In the genomic region with DNA sequence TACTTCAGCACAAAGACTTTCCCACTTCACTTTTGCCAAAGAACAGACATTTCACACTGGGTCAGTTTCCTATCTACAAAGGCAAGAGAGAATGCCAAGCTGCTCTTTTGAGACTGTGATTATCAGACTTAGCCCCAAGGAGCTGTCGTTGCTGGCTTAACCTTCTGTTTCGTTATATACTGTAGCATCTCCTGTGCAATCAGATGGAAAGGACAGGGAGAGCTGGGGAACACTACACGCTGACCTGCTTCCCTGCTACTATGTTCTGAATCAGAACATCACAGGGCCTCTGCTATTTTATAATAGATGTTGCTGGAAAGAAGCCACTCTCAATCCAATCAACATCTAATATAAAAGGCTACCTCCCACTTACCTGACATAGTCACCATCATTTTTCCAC, we compare ENCODE assay signal across 21 mouse cellular contexts. TPM values are rescaled to one million over a fixed set of nuclear protein-coding genes. Genes with fewer than 3 reads are reported as not detected.
DNase-seq lines count a peak whose midpoint lies in the region; ATAC-seq and TF ChIP-seq lines count a peak whose summit lies in the region.
"Had no signal": no experiment of that assay in that cellular context is flagged by ENCODE, and none has a peak within 500 bp of the region (broad histone marks: within the 10 kb centered on the region; RNA-seq: fewer than 3 reads in every experiment).

No protein-coding gene starts in this region.

- no peaks in the 10 kb centered on the region for H3K4me1 ChIP-seq in midbrain, embryonic 11.5 days (ENCODE audit: control insufficient read depth, insufficient read depth, low read length)
- no peaks in the 10 kb centered on the region for H3K4me1 ChIP-seq in midbrain, embryonic 14.5 days (ENCODE audit: control insufficient read depth, insufficient read depth, low read length)
- no peaks in the 10 kb centered on the region for H3K4me1 ChIP-seq in kidney, embryonic 16.5 days (ENCODE audit: insufficient read depth, low read length)
- H3K4me1 ChIP-seq: embryonic facial prominence, embryonic 10.5 days; embryonic facial prominence, embryonic 12.5 days; forebrain, embryonic 13.5 days; forebrain, embryonic 15.5 days had no signal

- peak overlapping the region; percentile 39; the same call in 1 of the 2 replicates for H3K27ac ChIP-seq in gastrocnemius, adult 2 months
- no peak overlapping the region for H3K27ac ChIP-seq in midbrain, embryonic 11.5 days (ENCODE audit: low read depth, low read length)
- no peak overlapping the region for H3K27ac ChIP-seq in midbrain, embryonic 14.5 days (replicated peaks; ENCODE audit: low read depth, low read length)
- no peak overlapping the region for H3K27ac ChIP-seq in kidney, embryonic 16.5 days (ENCODE audit: low read length)
- H3K27ac ChIP-seq: embryonic facial prominence, embryonic 10.5 days; embryonic facial prominence, embryonic 12.5 days; forebrain, embryonic 13.5 days; forebrain, embryonic 15.5 days had no signal

- intact Hi-C loops in gastrocnemius, adult 2 months (cut with DNase I), result no loop called here
- intact Hi-C loops in gastrocnemius, postnatal 14 days (cut with DNase I; ENCODE audit: low total_unique reads), result no loop called here

- H3K9ac ChIP-seq in midbrain, embryonic 11.5 days (ENCODE audit: low read length), result no peak overlapping the region
- no peak overlapping the region for H3K9ac ChIP-seq in midbrain, embryonic 14.5 days (replicated peaks; ENCODE audit: low read length)
- H3K9ac ChIP-seq in kidney, embryonic 16.5 days (replicated peaks; ENCODE audit: low read length), result no peak overlapping the region
- H3K9ac ChIP-seq: embryonic facial prominence, embryonic 12.5 days; forebrain, embryonic 13.5 days; forebrain, embryonic 15.5 days; forebrain, postnatal 0 days had no signal

- peaks cover 30% of the 10 kb centered on the region for H3K36me3 ChIP-seq in midbrain, embryonic 11.5 days (ENCODE audit: control insufficient read depth, insufficient read depth, low read length)
- H3K36me3 ChIP-seq in midbrain, embryonic 14.5 days (ENCODE audit: control insufficient read depth, insufficient read depth, low read length), result peaks cover 72% of the 10 kb centered on the region
- H3K36me3 ChIP-seq in kidney, embryonic 16.5 days (ENCODE audit: insufficient read depth, low read length), result peaks cover 69% of the 10 kb centered on the region

- no peak for TF ChIP-seq CTCF in gastrocnemius, adult 2 months (IDR thresholded peaks at IDR 0.05)

- H3K9me3 ChIP-seq in midbrain, embryonic 11.5 days (ENCODE audit: control insufficient read depth, low read length), result no peaks in the 10 kb centered on the region
- H3K9me3 ChIP-seq in midbrain, embryonic 14.5 days (ENCODE audit: control insufficient read depth, low read length), result no peaks in the 10 kb centered on the region
- H3K9me3 ChIP-seq in kidney, embryonic 16.5 days (ENCODE audit: low read length), result no peaks in the 10 kb centered on the region; the same call in 1 of the 2 replicates
- H3K9me3 ChIP-seq: embryonic facial prominence, embryonic 10.5 days; embryonic facial prominence, embryonic 12.5 days; forebrain, embryonic 13.5 days; forebrain, embryonic 15.5 days had no signal

- no peak overlapping the region for H3K4me2 ChIP-seq in midbrain, embryonic 11.5 days
- H3K4me2 ChIP-seq in midbrain, embryonic 14.5 days (ENCODE audit: low read length), result no peak overlapping the region
- no peak overlapping the region for H3K4me2 ChIP-seq in kidney, embryonic 16.5 days (replicated peaks; ENCODE audit: low read depth, low read length)
- H3K4me2 ChIP-seq: embryonic facial prominence, embryonic 12.5 days; forebrain, embryonic 13.5 days; forebrain, embryonic 15.5 days had no signal

- no peak overlapping the region for H3K4me3 ChIP-seq in gastrocnemius, adult 2 months
- no peak overlapping the region for H3K4me3 ChIP-seq in midbrain, embryonic 11.5 days (ENCODE audit: low read depth, low read length)
- H3K4me3 ChIP-seq in midbrain, embryonic 14.5 days (replicated peaks; ENCODE audit: low read depth, low read length), result no peak overlapping the region
- H3K4me3 ChIP-seq in kidney, embryonic 16.5 days (ENCODE audit: low read length), result no peak overlapping the region
- H3K4me3 ChIP-seq: embryonic facial prominence, embryonic 10.5 days; embryonic facial prominence, embryonic 12.5 days; forebrain, embryonic 13.5 days; forebrain, embryonic 15.5 days had no signal

- WGBS in midbrain, embryonic 11.5 days, result 94% methylated on average over 3 of the region's 3 CpGs
- 92% methylated on average over 3 of the region's 3 CpGs for WGBS in midbrain, embryonic 14.5 days
- WGBS in kidney, embryonic 16.5 days, result 88% methylated on average over 3 of the region's 3 CpGs

- no peak for DNase-seq in gastrocnemius, adult 2 months
- no peak for DNase-seq in gastrocnemius, postnatal 14 days
- DNase-seq in midbrain, embryonic 11.5 days (ENCODE audit: low spot score, missing footprints), result peak; percentile 65
- DNase-seq in midbrain, embryonic 14.5 days, result no peak
- DNase-seq in brain, adult 2 months (ENCODE audit: low read depth, low spot score), result peak; percentile 27
- DNase-seq: adrenal gland, adult 2 months; adrenal gland, postnatal 10 days; adrenal gland, postnatal 25 days; cerebellum, adult 11-12 months; cerebellum, adult 2 months; cerebellum, adult 9-10 months; cerebellum, postnatal 10 days; cerebellum, postnatal 25 days; forebrain, postnatal 0 days had no signal

- no peaks in the 10 kb centered on the region for H3K27me3 ChIP-seq in midbrain, embryonic 11.5 days (ENCODE audit: control insufficient read depth, insufficient read depth, low read length)
- H3K27me3 ChIP-seq in midbrain, embryonic 14.5 days (ENCODE audit: control insufficient read depth, insufficient read depth, low read length), result no peaks in the 10 kb centered on the region
- H3K27me3 ChIP-seq in kidney, embryonic 16.5 days (ENCODE audit: insufficient read depth, low read length), result no peaks in the 10 kb centered on the region
- H3K27me3 ChIP-seq: embryonic facial prominence, embryonic 12.5 days; forebrain, embryonic 13.5 days; forebrain, embryonic 15.5 days had no signal

- ATAC-seq in midbrain, embryonic 11.5 days (ENCODE audit: low FRiP score), result no peak
- ATAC-seq in midbrain, embryonic 14.5 days (ENCODE audit: low FRiP score, low TSS enrichment), result no peak
- ATAC-seq in kidney, embryonic 16.5 days (ENCODE audit: low FRiP score, low TSS enrichment), result no peak
- ATAC-seq: forebrain, embryonic 13.5 days; forebrain, embryonic 15.5 days; forebrain, postnatal 0 days had no signal

RNA-seq across cellular contexts. Expression of a gene that starts 9.8 kb away (rescaled TPM):
- 10 to 100 TPM; 55.8 to 58.6 TPM for total RNA-seq in gastrocnemius, adult 2 months (2021)
- total RNA-seq in gastrocnemius, postnatal 14 days (2021), result 10 to 100 TPM; 36.3 to 50.2 TPM
- not detected in 2 replicates for polyA plus RNA-seq in midbrain, embryonic 11.5 days (2014; fragmentation: Nextera tagmentation; extraction: Ambion mirVana)
- not detected in 2 replicates for polyA plus RNA-seq in midbrain, embryonic 14.5 days (2014; fragmentation: Nextera tagmentation; extraction: Ambion mirVana)
- 0.21 and 0.23 TPM in 2 replicates for polyA plus RNA-seq in kidney, embryonic 16.5 days (2015; fragmentation: Nextera tagmentation; extraction: Ambion mirVana)
- total RNA-seq: adrenal gland, postnatal 25 days; MEL had no signal
- polyA plus RNA-seq: adrenal gland, adult 2 months; embryonic facial prominence, embryonic 10.5 days; forebrain, embryonic 11.5 days; forebrain, embryonic 13.5 days; forebrain, embryonic 15.5 days had no signal

RNA-seq across cellular contexts. Expression of a gene that starts 39.3 kb away (rescaled TPM):
- total RNA-seq in gastrocnemius, adult 2 months (2021), result 100 to 1,000 TPM; 106 to 137 TPM
- total RNA-seq in gastrocnemius, postnatal 14 days (2021), result 10 to 100 TPM; 72.9 to 81.2 TPM
- polyA plus RNA-seq in midbrain, embryonic 11.5 days (2014; fragmentation: Nextera tagmentation; extraction: Ambion mirVana), result 198 and 210 TPM in 2 replicates
- polyA plus RNA-seq in midbrain, embryonic 14.5 days (2014; fragmentation: Nextera tagmentation; extraction: Ambion mirVana), result 186 and 201 TPM in 2 replicates
- 88.7 and 103 TPM in 2 replicates for polyA plus RNA-seq in kidney, embryonic 16.5 days (2015; fragmentation: Nextera tagmentation; extraction: Ambion mirVana)

Comparison
In these comparisons a context has a peak if more than half of its experiments do, and no peak if none do; other contexts are left out.
1. DNase-seq: peak in midbrain, embryonic 11.5 days (single experiment) and brain, adult 2 months (single experiment); none in gastrocnemius, adult 2 months (single experiment), gastrocnemius, postnatal 14 days (single experiment) and midbrain, embryonic 14.5 days (single experiment).